In the genomic region with DNA sequence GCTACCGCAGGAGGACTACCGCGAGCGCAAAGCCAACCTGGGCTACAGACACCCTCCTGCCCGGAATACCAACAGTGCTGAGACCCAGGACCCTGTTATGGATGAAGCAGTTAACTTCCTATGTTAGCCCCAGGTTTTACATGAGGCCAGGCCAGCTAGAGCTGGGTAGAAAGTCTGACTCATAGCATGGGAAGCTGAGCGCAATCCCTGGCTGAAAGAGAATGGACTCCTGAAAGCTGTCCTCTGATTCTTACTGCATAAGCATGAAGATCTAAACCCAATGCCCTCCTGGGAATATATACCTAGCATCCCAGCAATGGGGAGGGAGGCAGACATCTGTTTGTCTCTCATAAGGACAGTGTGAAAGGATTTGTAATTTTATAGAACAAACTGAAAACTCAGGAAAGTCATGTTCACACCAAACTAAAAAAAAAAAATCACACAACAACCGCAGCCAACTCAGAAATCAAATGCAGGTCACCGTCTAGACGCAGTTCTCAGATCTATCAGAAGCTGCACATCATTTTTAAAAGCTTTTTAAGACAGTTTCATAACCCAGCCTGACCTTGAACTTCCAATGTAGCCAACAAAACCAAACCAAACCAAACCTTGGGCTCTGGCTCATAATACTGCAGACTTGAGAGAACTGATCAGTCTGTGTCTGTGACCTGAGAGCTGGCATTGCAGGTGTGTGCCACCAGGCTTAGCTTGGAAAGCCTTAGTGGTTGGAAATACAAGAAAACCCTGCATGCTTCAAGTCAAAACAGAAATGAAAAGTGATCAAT, we compare ENCODE assay signal across 21 mouse cellular contexts. TPM values are rescaled to one million over a fixed set of nuclear protein-coding genes. Genes with fewer than 3 reads are reported as not detected.
DNase-seq lines count a peak whose midpoint lies in the region; ATAC-seq and TF ChIP-seq lines count a peak whose summit lies in the region.
"Had no signal": no experiment of that assay in that cellular context is flagged by ENCODE, and none has a peak within 500 bp of the region (broad histone marks: within the 10 kb centered on the region; RNA-seq: fewer than 3 reads in every experiment).

No protein-coding gene starts in this region.

- no peaks in the 10 kb centered on the region for H3K27me3 ChIP-seq in limb, embryonic 13.5 days
- H3K27me3 ChIP-seq in forebrain, postnatal 0 days (ENCODE audit: insufficient read depth, low read length), result no peaks in the 10 kb centered on the region
- H3K27me3 ChIP-seq: heart, embryonic 12.5 days; liver, embryonic 13.5 days; midbrain, embryonic 12.5 days had no signal

- intact Hi-C loops in heart, postnatal 36 days (cut with DNase I), result no loop called here

- no peak for DNase-seq in layer of hippocampus, adult 2 months (ENCODE audit: low spot score in 2 of 2)
- no peak for DNase-seq in layer of hippocampus, adult 11-12 months (ENCODE audit: low spot score)
- peak; percentile 36 for DNase-seq in 416B (ENCODE audit: low read depth)
- DNase-seq in NIH3T3 (ENCODE audit: low read depth), result peak; percentile 72
- DNase-seq in forebrain, postnatal 0 days, result no peak
- no peak for DNase-seq in embryo, embryonic 11 days
- no peak for DNase-seq in heart, postnatal 36 days
- DNase-seq: adrenal gland, postnatal 10 days; gastrocnemius, postnatal 10 days; heart, adult 11 months; heart, postnatal 10 days; kidney, postnatal 4 days; liver, embryonic 13.5 days; lung, adult 2 months; lung, postnatal 14 days; right cerebral cortex, postnatal 14 days had no signal

- peaks cover 31% of the 10 kb centered on the region for H3K4me1 ChIP-seq in limb, embryonic 13.5 days
- no peaks in the 10 kb centered on the region for H3K4me1 ChIP-seq in forebrain, postnatal 0 days (ENCODE audit: insufficient read depth)

- peak overlapping the region; percentile 56 for H3K27ac ChIP-seq in layer of hippocampus, adult 2 months
- peak overlapping the region; percentile 6; the same call in 1 of the 2 replicates for H3K27ac ChIP-seq in limb, embryonic 13.5 days
- H3K27ac ChIP-seq in forebrain, postnatal 0 days (ENCODE audit: low read depth, low read length), result no peak overlapping the region
- H3K27ac ChIP-seq: hindbrain, postnatal 0 days; liver, embryonic 13.5 days; midbrain, embryonic 12.5 days had no signal

- H3K9ac ChIP-seq in limb, embryonic 13.5 days, result no peak overlapping the region
- H3K9ac ChIP-seq in forebrain, postnatal 0 days, result no peak overlapping the region
- H3K9ac ChIP-seq: heart, embryonic 12.5 days; liver, embryonic 13.5 days; midbrain, embryonic 12.5 days had no signal

- H3K36me3 ChIP-seq in limb, embryonic 13.5 days, result no peaks in the 10 kb centered on the region
- no peaks in the 10 kb centered on the region for H3K36me3 ChIP-seq in forebrain, postnatal 0 days (ENCODE audit: insufficient read depth)
- H3K36me3 ChIP-seq: heart, embryonic 12.5 days; liver, embryonic 13.5 days; midbrain, embryonic 12.5 days had no signal

- no peak overlapping the region for H3K4me2 ChIP-seq in limb, embryonic 13.5 days (replicated peaks)
- H3K4me2 ChIP-seq in forebrain, postnatal 0 days (ENCODE audit: low read depth), result no peak overlapping the region
- H3K4me2 ChIP-seq: heart, embryonic 12.5 days; liver, embryonic 13.5 days; midbrain, embryonic 12.5 days had no signal

- 87% methylated on average over 9 of the region's 9 CpGs for WGBS in limb, embryonic 13.5 days
- 91% methylated on average over 9 of the region's 9 CpGs for WGBS in forebrain, postnatal 0 days

- no peak for ATAC-seq in limb, embryonic 13.5 days (ENCODE audit: low FRiP score, low read depth)
- no peak for ATAC-seq in forebrain, postnatal 0 days
- ATAC-seq: intestine, embryonic 16.5 days had no signal

- H3K4me3 ChIP-seq in layer of hippocampus, adult 2 months, result no peak overlapping the region
- no peak overlapping the region for H3K4me3 ChIP-seq in limb, embryonic 13.5 days
- no peak overlapping the region for H3K4me3 ChIP-seq in forebrain, postnatal 0 days (ENCODE audit: low read depth, low read length)
- H3K4me3 ChIP-seq: heart, embryonic 12.5 days; liver, embryonic 13.5 days; midbrain, embryonic 12.5 days had no signal

- no peak for TF ChIP-seq CTCF in layer of hippocampus, adult 2 months (conservative IDR thresholded peaks at IDR 0.05)
- TF ChIP-seq CTCF in forebrain, postnatal 0 days (IDR thresholded peaks at IDR 0.05; ENCODE audit: low read depth), result no peak

- no peaks in the 10 kb centered on the region; the same call in 1 of the 2 replicates for H3K9me3 ChIP-seq in limb, embryonic 13.5 days
- no peaks in the 10 kb centered on the region for H3K9me3 ChIP-seq in forebrain, postnatal 0 days (ENCODE audit: low read length)
- H3K9me3 ChIP-seq: heart, embryonic 12.5 days; liver, embryonic 13.5 days; midbrain, embryonic 12.5 days had no signal

RNA-seq across cellular contexts. Expression of gene B4galt5, which starts 19.3 kb away (rescaled TPM):
- 10 to 100 TPM; 38.1 to 43.9 TPM for total RNA-seq in layer of hippocampus, adult 2 months (2021)
- polyA plus RNA-seq in limb, embryonic 13.5 days (2015; fragmentation: Nextera tagmentation; extraction: Ambion mirVana), result 10.1 and 13.9 TPM in 2 replicates
- total RNA-seq in forebrain, postnatal 0 days (2014; rRNA removed), result 57.4 and 60.7 TPM in 2 replicates
- polyA plus RNA-seq in forebrain, postnatal 0 days (2015; fragmentation: Nextera tagmentation; extraction: Ambion mirVana), result 21.1 and 27.4 TPM in 2 replicates
- 10 to 100 TPM in 1 of 2 experiments, 1 to 10 TPM in 1; 10.0 to 13.5 TPM for total RNA-seq in heart, postnatal 36 days (2021)

Comparison
In these comparisons a context has a peak if more than half of its experiments do, and no peak if none do; other contexts are left out.
1. DNase-seq: peak in 416B (single experiment) and NIH3T3 (single experiment); none in layer of hippocampus, adult 2 months (0 of 2), layer of hippocampus, adult 11-12 months (single experiment), forebrain, postnatal 0 days (single experiment), embryo, embryonic 11 days (single experiment) and heart, postnatal 36 days (0 of 2).